Mouse (Mus musculus): Measurements from ENCODE around the gene Kat6b.
"Not testable (repeated sequence)": the region's sequence is repeated elsewhere in the genome, so short reads cannot be mapped to it uniquely, and the experiment has no call there.

The Kat6b gene

DNA sequence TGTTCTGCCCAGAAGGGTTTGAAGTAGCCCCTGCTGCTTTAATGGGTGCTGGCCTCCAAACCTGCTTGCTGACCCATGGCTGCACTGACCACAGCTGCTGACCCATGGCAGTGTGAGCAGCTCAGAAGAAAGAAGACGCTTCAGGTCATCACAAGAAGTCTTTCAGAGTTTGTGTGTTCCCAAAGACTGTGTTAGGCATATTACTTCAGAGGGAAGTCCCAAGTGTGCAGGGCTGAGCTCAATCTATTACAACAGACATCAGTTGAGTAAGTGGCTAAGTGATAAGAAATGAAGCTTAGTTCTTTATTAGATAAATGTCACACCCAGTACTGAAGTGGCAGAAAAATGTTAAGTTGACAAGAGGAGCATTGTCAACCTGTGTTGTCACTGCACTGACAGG lies 119.4 kb downstream of the Kat6b start:
- DNase-seq = no peak

DNA sequence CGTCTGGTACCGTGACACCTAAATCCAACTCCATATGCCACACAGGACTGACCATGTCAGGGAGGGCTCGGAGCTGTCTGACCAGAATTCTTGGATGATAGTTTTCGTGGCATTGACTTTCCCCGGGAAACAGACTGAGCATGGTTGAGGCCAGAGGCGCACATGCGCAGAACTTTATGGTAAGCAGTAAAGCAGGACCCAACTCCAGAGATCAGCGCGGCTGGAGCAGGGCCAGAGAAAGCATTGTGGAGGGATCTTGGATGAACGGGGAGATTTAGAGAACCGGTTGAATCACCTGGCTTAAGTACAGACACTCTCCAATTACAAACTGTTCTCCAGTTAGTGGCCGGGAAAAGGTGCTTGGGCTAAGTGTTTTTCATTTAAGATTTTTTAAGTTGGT lies 120.9 kb downstream of the Kat6b start:
- DNase-seq = no peak

DNA sequence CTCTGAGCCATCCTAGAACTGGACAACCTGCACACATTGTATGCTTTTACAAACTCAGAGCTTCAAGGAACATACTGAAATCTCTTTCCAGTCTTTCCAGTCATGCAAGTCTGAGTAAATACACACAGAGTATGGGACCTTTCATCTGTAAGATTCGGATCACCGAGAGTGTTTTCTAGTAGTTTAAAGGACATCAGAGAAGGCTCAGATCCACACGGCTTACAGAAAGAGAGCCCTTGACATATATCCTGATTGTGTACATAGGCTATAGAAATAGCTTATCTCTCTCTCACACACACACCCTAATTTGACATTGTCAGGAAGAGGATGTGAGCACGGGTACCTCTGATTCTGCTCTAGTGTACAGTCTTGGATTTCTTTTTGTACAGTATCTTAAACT lies 121.7 kb downstream of the Kat6b start:
- no peak for DNase-seq

DNA sequence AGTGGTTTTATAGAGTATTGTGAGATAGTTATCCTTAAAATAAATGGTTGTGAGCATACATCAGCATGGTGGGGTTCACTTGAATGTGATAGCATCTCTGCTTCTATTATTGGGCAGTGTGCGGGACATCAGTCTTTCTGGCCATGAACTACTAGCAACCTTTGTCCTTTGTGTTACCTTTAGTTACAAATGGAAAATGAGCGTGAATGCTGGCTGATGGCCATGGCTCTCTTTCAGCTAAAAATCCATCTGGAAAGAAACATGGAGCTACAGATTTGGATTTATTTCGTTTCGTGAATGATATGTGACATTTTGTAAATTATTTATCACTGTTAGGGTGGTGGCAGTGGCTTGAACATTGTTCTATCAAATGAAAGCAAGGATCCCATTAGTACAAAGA lies 126.5 kb downstream of the Kat6b start:
- DNase-seq = no peak

DNA sequence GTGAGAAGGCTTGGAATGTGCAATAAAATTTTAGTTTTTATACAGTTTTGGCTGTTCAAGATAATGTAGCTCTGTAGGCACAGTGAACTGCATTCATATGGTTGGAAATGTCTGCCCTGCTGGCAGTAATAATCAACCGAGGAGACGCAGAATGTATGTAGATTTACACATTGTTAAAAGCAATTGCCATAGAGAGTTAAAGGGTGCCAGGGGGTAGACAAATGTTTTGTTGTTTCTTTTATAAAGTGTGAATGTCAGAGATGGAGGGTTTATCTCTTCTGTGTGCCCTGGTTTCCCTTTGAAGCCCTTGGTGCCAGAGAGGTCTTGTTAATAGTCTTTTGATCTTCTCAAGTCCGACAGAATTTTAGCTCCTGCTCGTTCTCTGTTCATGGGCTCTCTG lies 127.7 kb downstream of the Kat6b start:
- no peak for DNase-seq

DNA sequence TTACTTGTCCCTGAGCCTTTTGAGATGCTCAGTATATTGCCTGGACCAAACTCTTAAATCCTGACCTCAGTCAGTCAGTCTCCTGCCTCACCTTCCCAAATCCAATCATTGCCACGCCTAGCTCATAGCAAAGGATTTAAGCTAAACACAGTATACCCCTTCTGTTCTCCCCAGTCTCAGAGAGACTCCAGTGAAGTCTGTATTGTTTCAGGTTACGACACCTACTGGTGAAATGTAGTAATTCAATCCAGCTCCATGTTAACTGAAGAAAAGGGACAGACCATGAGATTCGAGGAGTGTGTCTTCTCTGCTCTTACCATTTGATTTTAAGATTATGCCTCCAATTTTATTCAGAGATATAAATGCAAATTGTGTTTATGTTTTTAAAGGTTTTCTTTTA lies 129.0 kb downstream of the Kat6b start:
- DNase-seq = peak in 1 of 2 experiments; percentile 33

DNA sequence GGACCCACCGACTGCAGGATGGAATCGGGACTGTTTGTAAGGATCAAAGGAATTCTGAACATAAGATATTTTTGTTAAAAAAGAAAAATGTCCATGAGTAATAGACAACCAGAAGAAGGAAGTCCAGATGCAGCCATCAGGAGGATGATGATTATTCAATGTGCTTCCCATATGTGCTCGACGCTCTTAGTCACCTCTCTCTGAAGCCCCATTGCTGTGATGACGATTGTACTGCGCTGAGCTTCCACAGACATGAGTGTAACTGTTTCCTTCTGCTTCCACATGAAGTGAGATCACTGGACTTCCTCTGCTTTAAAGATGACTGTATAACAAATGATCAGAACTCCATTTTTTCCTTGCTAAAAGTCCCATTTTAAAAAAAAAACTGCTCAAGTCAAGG lies 131.8 kb downstream of the Kat6b start:
- no peak for DNase-seq

DNA sequence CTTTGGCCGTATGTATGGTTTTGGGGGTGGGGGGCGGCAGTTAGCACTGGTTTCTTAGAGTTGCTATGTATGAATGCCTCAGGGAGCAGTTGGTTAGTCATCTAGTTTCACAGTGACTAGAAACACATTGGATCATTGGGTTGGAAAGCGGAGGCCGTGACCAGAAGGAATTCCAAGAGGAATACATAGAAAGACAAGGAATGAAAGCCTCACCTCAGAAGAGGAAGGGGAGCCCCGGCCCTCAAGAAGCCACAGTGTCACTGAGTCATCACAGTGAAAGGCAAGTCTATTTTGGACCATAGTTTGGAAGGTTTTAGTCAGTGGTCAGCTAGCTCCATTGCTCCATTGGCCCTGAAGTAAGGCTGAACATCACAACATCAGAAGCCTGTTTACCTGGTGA lies 132.9 kb downstream of the Kat6b start:
- DNase-seq = no peak

DNA sequence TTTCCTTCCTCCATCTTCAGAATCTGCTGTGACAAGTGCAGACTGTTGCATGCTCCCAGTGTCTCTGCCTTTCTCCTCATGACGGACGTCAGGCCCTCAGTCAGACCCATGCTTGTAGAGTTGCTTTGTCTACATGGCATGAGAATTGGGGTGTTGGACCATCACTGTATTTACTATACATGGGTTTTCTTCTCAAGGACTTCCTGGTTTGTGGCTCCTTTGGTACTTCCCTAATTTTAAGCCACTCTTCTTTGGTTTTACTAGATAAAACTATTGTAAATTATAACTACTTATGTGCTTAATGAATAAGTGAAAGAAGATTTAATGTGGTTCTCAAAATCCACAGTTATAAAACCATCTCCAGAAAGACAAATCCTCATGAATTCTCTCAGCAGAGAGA lies 134.6 kb downstream of the Kat6b start:
- no peak for DNase-seq

DNA sequence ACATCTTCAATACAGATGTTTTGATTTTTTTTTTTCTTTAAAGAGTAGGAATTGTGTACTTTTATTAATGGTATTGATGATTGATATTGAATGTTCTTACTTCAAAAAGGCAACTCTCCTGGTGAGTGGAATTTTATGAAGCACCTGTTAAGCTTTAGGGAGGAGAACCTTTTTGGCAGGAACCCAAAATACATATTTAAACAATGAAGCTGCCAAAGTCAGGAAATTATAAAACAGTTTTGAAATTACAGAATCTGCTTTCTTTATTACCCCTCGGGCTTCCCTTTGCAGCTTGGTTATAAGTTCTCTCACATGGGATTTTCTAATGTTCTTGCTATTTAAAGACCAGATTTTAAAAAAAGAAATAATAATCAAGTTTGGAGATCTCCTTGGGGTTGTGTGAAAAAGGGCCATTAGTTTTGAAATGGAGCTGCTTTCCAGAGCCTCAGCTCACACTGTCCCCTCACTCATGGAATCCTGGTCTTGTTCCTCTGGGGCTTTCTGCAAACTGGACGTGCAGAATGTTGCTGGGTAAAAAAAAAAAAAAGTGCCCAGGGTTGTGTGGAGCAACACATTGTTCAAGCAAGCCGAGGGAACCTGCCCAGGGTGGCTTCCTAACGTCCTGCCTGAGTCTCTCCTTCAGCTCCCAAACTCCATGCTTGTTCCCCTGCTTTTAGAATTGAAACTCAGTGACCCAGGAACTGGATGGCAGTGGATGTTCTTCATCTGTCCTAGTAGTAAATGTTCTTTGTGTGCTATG lies 136.2 kb downstream of the Kat6b start:
- no peak for DNase-seq

DNA sequence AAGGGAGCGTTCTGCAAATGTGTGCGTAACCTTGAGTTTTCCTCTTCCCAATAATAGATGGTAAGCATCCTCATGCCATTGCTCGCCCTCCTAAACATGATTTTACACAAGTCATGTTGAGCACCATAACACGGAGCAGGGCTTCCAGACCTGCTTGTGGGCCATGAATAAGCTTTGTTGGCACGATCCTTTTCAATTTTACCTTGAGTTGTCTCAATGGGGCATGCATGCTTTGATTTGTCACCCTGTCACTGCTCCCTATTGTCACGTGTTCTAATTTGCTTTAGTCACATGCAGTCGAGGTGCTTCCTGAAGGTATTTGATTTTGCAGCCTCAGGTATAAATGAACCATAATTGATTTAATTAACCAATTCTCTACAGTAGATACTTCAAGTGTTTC lies 138.7 kb downstream of the Kat6b start:
- no peak for DNase-seq

DNA sequence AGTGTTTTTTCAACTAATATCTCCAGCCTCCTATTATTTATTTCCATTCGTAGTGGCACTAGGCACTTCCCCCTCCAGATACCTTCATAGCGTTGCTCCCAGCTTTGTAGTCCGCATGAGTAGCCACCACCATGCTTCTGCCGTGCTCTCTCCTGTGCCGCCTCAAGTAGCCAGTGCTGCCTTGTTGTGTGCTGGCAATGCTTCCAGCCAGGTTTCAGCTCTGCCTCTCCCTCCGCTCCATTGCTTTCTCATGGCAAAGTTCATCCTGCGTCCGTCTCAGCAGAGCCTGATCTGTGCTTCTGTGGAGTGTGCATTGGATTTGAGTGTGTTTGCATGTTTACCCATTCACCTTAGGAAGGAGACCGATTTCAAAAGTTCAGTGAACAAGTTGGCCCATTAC lies 144.7 kb downstream of the Kat6b start:
- DNase-seq = no peak

DNA sequence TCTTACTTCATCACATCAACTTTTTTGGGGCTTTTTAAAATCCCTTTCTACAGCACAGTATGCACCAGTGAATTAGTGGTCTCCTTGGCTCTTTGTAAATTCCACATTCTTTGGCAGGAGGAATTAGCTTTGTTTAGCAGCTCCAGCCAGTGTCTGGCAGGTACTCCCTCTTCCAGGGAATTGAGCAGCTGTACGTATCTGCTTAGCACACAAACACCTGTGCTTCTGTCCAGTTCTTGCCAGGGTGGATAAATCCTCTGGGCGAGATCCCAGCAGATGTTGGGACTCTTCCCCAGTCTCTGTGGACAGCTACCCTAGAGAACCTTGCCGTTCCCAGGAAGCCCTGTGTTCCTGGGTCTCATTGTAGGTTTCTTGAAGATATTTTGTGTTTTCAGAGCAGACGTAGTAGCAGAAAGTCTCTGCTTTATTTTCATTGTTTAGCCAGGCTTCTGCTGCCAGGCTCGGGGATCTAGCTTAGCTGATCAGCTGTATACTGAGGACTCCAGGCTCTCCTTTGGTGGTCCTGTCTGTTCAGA lies 150.5 kb downstream of the Kat6b start:
- DNase-seq = no peak

DNA sequence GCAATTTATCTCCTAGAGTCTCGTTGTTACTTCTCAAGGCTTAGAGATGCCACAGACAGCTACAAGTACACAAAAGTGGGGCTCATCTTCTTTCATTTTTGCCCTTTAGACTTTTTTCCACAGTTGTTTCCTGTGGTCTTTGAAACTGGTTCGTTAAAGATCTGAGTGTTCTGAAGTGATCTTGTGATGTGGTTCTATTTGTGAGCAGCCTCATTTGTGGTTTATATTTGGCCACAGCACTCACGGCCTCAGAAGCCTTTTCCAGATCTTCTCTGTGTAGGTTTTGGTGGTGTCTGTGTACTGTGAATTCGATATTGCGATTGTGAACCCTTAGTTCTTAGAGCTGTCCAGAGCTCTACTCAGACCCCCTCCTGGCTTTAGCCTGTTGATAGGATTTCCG lies 155.3 kb downstream of the Kat6b start:
- DNase-seq = no peak

DNA sequence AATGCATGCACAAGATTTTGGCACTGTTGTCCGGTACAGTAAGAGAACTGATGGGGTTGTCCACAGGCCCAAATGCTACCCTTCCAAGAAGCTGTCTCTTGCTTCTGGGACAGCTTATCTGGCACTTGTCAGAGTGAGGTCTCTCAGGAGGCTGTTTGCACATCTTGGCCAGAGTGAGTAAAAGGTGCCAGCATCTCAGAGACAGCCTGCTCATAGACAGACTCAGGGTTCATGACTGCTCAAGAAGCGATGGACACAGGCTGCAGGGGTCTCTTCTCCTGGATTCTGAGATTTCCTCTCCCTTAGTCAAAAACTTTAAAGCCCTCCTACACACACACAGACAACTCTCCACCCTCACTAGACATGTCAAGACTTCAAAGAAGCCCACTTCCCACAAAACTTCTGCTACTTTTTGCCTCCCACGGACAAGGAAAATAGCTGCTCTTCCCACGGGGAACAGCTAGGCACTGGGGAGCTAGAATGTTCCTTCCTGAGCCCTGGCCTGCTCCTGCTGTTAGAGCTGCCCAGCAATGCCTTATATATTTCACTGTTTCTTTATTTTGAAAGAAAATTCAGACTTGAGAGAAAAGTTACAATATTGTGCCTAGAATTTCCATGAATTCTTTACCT lies 159.7 kb downstream of the Kat6b start:
- no peak for DNase-seq

DNA sequence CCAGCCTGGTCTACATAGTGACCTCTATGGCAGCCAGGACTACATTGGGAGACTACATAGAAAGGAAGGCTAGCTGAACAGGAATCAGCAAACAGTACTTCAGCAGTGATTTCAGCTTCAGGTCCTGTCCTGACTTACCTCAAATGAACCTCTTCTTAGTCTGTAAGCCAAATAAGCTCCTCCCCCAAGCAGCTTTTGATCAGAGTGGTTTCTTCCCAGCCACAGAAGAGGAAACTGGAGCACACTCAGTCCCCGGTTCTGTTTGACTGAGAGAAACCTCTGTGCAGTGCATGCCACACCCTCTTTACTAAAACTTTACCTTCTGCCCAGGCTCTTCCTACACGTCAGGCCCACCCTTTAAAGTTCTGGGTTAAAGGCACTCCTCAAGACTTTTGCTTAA lies 172.6 kb downstream of the Kat6b start:
- peak in 1 of 2 experiments; percentile 27 for DNase-seq

DNA sequence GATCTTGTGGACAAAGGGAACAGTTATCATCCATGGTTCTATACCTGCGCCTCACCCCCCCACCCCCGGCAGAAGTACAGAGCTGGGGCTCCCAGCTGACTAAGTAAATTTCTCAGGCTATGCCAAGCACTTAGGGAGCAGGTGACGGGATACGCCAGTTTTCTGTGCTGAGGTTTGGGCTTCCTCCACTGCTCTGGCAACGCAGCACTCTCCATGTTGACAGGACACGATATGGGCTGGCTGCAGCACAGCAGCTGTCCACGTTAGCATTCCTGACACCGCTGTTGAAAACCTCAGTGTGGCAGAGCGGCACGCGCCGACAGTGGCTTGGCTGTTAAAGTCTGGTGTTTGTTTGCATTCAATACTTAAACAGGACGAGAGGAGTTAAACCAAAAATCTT lies 177.9 kb downstream of the Kat6b start:
- DNase-seq = no peak

DNA sequence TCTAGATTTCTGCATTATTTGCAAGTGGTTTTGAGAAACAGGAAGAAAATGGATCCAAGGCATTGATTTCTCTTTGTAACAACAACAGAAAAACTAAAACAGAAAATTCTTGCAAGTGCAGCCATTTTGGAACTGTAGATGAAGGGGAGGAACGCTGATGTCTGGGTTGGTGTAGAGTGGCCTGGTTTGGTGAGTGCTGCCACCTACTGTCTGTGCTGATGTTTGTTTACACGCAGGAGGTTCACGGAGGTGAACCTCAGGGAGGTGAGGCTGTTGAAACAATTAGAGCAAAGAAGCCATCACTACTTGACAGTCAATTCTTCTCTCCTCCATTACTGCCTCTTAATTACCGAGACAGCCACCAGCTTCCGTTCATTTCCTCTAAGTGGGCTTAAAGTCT lies 178.4 kb downstream of the Kat6b start:
- DNase-seq = peak; percentile 45 to 74

DNA sequence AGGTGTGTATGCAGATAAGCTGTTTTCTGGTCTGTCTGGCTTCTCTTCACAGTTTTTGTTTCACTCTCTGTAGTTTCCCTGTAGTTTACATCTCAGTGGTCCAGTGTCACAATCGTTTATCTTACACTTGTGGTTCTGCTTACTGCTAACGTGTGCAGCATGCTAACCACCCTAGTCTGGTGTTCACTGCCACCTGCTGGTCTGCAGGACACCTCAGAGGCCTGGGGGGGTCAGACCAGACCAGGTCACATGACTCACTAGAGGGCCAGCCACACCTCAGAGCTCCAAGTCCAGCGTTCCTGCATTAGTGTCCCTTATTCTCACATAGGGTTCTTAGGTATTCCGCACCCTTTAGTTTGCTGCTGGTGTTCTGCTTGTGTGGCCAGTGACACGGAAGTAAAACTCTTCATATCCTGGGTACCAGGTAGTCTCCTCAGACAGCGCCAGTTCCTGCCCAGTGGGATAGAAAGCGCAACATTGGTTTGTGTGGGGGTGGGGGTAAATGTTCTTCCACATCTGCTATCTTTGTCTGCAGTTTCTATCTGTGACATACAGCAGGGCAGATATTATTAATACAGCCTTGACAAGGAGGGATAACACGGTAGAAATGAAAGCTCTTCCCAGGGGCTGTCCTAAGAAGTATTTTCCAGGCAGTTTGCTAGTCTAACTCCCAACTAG lies 181.4 kb downstream of the Kat6b start:
- peak; percentile 54 to 55 for DNase-seq

DNA sequence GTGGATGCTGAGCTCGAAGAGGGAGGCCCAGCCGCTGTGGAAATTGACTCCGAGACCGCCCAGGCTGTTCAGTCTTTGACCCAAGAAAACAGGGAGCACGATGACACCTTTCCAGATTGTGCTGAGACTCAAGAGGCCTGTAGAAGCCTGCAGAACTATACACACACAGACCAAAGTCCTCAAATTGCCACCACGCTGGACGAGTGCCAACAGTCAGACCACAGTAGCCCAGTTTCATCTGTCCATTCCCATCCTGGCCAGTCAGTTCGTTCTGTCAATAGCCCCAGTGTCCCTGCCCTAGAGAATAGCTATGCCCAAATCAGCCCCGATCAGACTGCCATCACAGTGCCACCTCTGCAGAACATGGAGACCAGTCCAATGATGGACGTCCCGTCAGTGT lies 188.0 kb downstream of the Kat6b start:
- peak in 1 of 2 experiments; percentile 59 for DNase-seq

DNA sequence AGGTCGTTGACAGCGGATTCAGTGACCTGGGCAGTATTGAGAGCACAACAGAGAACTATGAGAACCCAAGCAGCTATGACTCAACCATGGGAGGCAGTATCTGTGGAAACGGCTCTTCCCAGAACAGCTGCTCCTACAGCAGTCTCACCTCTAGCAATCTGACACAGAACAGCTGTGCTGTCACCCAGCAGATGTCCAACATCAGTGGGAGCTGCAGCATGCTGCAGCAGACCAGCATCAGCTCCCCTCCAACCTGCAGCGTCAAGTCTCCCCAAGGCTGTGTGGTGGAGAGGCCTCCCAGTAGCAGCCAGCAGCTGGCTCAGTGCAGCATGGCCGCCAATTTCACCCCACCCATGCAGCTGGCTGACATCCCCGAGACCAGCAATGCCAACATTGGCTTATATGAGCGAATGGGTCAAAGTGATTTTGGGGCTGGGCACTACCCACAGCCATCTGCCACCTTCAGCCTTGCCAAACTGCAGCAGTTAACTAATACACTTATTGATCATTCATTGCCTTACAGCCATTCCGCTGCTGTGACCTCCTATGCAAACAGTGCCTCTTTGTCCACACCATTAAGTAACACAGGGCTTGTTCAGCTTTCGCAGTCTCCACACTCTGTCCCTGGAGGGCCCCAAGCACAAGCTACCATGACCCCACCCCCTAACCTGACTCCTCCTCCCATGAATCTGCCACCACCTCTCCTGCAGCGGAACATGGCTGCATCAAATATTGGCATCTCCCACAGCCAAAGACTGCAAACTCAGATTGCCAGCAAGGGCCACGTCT lies 188.6 kb downstream of the Kat6b start:
- peak; percentile 59 to 85 for DNase-seq

DNA sequence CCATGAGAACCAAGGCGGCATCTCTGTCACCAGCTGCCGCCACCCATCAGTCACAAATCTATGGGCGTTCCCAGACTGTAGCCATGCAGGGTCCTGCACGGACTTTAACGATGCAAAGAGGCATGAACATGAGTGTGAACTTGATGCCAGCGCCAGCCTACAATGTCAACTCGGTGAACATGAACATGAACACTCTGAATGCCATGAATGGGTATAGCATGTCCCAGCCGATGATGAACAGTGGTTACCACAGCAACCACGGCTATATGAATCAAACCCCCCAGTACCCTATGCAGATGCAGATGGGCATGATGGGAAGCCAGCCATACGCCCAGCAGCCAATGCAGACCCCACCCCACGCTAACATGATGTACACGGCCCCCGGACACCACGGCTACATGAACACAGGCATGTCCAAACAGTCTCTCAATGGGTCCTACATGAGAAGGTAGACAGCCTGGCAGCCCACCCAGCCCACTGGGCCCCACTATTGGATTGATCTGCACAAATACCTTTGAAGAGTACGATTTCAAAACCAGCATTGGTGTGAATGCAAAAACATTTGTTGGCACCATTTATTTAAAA lies 189.3 kb downstream of the Kat6b start:
- not testable (repeated sequence) for DNase-seq

DNA sequence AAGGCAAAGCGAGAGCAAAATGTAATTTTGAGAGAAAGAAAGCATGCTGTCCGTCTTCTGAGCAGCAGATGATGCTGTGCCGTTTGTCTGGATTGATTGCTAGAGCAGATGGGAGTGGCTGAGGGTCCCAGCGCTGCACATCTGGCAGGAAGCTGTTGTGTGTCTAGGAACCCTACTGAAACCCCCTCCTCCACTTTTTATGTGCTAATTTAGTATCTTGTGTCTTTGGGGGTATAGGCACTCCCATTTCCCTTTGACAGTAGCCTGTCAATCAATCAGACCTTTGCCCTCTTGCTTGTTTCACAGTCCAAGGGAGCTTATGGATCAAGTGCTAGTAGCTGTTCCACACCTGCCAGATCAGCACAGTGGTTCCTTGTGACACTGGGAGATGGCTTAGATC lies 191.9 kb downstream of the Kat6b start:
- no peak for DNase-seq

Data from lung, postnatal 4 days (tissue).